Mouse (Mus musculus) cerebellum, adult 2 months (tissue): ENCODE measurements around the gene Moap1.

Experiments used
- CTCF ChIP-seq: fragments of 200-500 bp; IDR thresholded peaks from 2 replicates; pipeline ENCODE4 v1.5.1; 2011; ENCODE audit warnings: low read depth, mild to moderate bottlenecking, control low read depth, low read length, moderate library complexity, borderline replicate concordance; ENCODE audit not compliant: insufficient read depth
- POLR2A ChIP-seq: fragments of 200-500 bp; IDR thresholded peaks from 2 replicates; pipeline ENCODE4 v1.6.1; 2011; ENCODE audit warnings: low read length, control low read depth, borderline replicate concordance; ENCODE audit not compliant: insufficient read depth

DNA sequence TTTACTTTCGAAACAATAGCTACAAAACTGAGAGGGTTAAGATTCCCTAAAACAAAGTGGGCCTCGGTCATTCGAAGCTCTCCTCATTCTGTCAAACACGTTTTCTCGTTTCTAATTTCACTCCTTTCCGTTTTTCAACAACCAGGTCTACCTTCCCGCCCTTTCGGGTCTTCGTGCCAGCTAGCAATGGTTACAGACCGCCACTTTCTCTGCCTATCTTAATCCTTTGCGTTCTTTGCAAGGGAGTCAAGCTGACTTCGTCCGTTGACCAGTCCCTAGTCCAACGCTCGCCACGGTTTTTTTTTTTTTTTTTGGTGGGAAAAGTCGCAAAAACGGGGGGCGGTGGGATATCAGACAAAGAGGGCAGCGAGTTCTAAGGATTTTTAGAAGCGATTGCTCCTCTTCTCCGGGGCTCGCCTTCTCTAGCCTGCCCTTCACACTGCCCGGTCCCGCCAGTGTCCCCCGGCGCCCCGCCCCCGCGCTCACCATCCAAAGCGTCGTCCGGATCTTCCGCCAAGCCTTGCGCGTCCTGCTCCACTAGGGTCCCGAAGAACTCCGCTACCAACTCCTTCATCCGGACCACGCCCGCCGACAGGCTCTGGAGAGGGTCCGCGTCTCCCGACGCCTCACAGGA lies 13.7 kb upstream of the Moap1 start:
- TF ChIP-seq POLR2A (no peak), CTCF (no peak)
